Mouse (Mus musculus): ENCODE measurements around the gene Dnal4.

Gene Dnal4

GRCm38 (mm10) chr15:79800701-79801100, 23.1 kb upstream of the Dnal4 start:
- no peak for DNase-seq (ENCODE audit: low read depth, low spot score)

- DNase-seq (ENCODE audit: low read depth, low spot score), result no peak
Observed at GRCm38 (mm10) chr15:79798591-79798990, 20.9 kb upstream of the Dnal4 start.

GRCm38 (mm10) chr15:79797680-79798079, 20.0 kb upstream of the Dnal4 start:
- DNase-seq (ENCODE audit: low read depth, low spot score), result no peak

GRCm38 (mm10) chr15:79797096-79797495, 19.4 kb upstream of the Dnal4 start:
- no peak for DNase-seq (ENCODE audit: low read depth, low spot score)

- no peak for DNase-seq (ENCODE audit: low read depth, low spot score)
Observed at GRCm38 (mm10) chr15:79796256-79796655, 18.6 kb upstream of the Dnal4 start.

GRCm38 (mm10) chr15:79794173-79794572, 16.5 kb upstream of the Dnal4 start:
- no peak for DNase-seq (ENCODE audit: low read depth, low spot score)

GRCm38 (mm10) chr15:79793076-79793475, 15.4 kb upstream of the Dnal4 start:
- no peak for DNase-seq (ENCODE audit: low read depth, low spot score)

- peak; percentile 95 for DNase-seq (ENCODE audit: low read depth, low spot score)
Observed at GRCm38 (mm10) chr15:79792455-79792854, 14.8 kb upstream of the Dnal4 start.

- DNase-seq (ENCODE audit: low read depth, low spot score), result peak; percentile 78
Observed at GRCm38 (mm10) chr15:79791502-79791901, 13.9 kb upstream of the Dnal4 start.

- no peak for DNase-seq (ENCODE audit: low read depth, low spot score)
Observed at GRCm38 (mm10) chr15:79790905-79791304, 13.3 kb upstream of the Dnal4 start.

- DNase-seq (ENCODE audit: low read depth, low spot score), result no peak
Observed at GRCm38 (mm10) chr15:79790111-79790510, 12.5 kb upstream of the Dnal4 start.

GRCm38 (mm10) chr15:79787815-79788214, 10.2 kb upstream of the Dnal4 start:
- no peak for DNase-seq (ENCODE audit: low read depth, low spot score)

- DNase-seq (ENCODE audit: low read depth, low spot score), result no peak
Observed at GRCm38 (mm10) chr15:79785056-79785455, 7.4 kb upstream of the Dnal4 start.

GRCm38 (mm10) chr15:79775662-79776061, 2.0 kb downstream of the Dnal4 start:
- no peak for DNase-seq (ENCODE audit: low read depth, low spot score)

- peak; percentile 98 for DNase-seq (ENCODE audit: low read depth, low spot score)
Observed at GRCm38 (mm10) chr15:79774117-79775027, 3.3 kb downstream of the Dnal4 start.

- DNase-seq (ENCODE audit: low read depth, low spot score), result no peak
Observed at GRCm38 (mm10) chr15:79770629-79771240, 6.9 kb downstream of the Dnal4 start.

- DNase-seq (ENCODE audit: low read depth, low spot score), result no peak
Observed at GRCm38 (mm10) chr15:79768302-79768701, 9.3 kb downstream of the Dnal4 start.

GRCm38 (mm10) chr15:79767327-79767961, 10.2 kb downstream of the Dnal4 start:
- no peak for DNase-seq (ENCODE audit: low read depth, low spot score)

- DNase-seq (ENCODE audit: low read depth, low spot score), result no peak
Observed at GRCm38 (mm10) chr15:79766586-79767071, 11.0 kb downstream of the Dnal4 start.

- no peak for DNase-seq (ENCODE audit: low read depth, low spot score)
Observed at GRCm38 (mm10) chr15:79766168-79766567, 11.5 kb downstream of the Dnal4 start.

GRCm38 (mm10) chr15:79765361-79765760, 12.3 kb downstream of the Dnal4 start:
- DNase-seq (ENCODE audit: low read depth, low spot score), result no peak

- no peak for DNase-seq (ENCODE audit: low read depth, low spot score)
Observed at GRCm38 (mm10) chr15:79764539-79765267, 12.9 kb downstream of the Dnal4 start.

All from ZHBTc4 (cell line).